Mouse (Mus musculus) liver, embryonic 13.5 days (tissue): ENCODE measurements at regions not wholly inside any gene's neighbourhood (a gene's known extent, or its start where the extent isn't known, plus 50 kb on each side); places are given as distances from the start of the nearest gene placed in this dataset.

Experiments used
- ATAC-seq: fragments of 200-750 bp; cut with Nextera tagmentation; 2 replicates; pipeline ENCODE4 v1.8.0; 2017; ENCODE audit warnings: low read depth, mild to moderate bottlenecking, moderate number of reproducible peaks, moderate library complexity
- DNase-seq: peaks from one replicate; pipeline ENCODE4 v3.0.0; 2022
- H3K27ac ChIP-seq: fragments of 300-500 bp; sonication (generic); 2 replicates; pipeline ENCODE4 v1.5.1; 2015; ENCODE audit warnings: moderate library complexity, mild to moderate bottlenecking, inconsistent platforms
- H3K27me3 ChIP-seq: fragments of 300-500 bp; sonication (generic); 2 replicates; pipeline ENCODE4 v1.6.1; 2015; ENCODE audit warnings: mild to moderate bottlenecking, inconsistent platforms
- H3K36me3 ChIP-seq: fragments of 300-500 bp; sonication (generic); 2 replicates; pipeline ENCODE4 v1.6.1; 2015; ENCODE audit warnings: mild to moderate bottlenecking, inconsistent platforms
- H3K4me1 ChIP-seq: fragments of 300-500 bp; sonication (generic); replicated peaks from 2 replicates; pipeline ENCODE4 v1.6.1; 2015; ENCODE audit warnings: inconsistent platforms
- H3K4me2 ChIP-seq: fragments of 300-500 bp; sonication (generic); 2 replicates; pipeline ENCODE4 v1.6.1; 2015; ENCODE audit warnings: inconsistent platforms, mild to moderate bottlenecking, moderate library complexity
- H3K4me3 ChIP-seq: fragments of 300-500 bp; sonication (generic); replicated peaks from 2 replicates; pipeline ENCODE4 v1.5.1; 2015; ENCODE audit warnings: mild to moderate bottlenecking, inconsistent platforms
- H3K9ac ChIP-seq: fragments of 300-500 bp; sonication (generic); 2 replicates; pipeline ENCODE4 v1.6.1; 2015; ENCODE audit warnings: mild to moderate bottlenecking, inconsistent platforms
- H3K9me3 ChIP-seq: fragments of 300-500 bp; sonication (generic); replicated peaks from 2 replicates; pipeline ENCODE4 v1.6.1; 2016; ENCODE audit warnings: inconsistent platforms
- WGBS: fragments of 180-500 bp; shearing (Covaris S2); methylation state at CpG from one replicate; pipeline ENCODE4 v1.1.7; 2015; ENCODE audit not compliant: insufficient replicate concordance; 5-methylcytosine and 5-hydroxymethylcytosine counted together

DNA sequence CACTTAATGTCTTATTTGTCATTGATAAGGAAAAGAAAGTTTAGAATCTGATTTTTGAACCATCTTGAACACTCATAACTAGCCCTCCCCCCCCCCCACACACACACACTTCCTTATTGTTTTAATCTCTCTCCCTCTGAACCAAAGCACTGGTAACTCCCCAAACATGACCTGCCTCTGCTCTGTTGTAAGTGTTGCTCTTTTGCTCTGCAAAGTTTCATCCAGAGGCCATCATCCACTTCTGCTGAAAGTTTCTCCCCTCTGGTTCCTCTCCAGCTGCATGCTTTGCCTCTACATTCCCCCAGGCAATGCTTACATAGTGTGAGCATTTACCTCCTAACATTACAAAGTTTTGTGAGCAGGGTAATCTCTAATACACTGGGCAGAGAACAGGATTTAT, 418.1 kb downstream of the Sorl1 start:
- Histone ChIP-seq H3K4me1 (no peaks in the 10 kb centered on the region), H3K4me3 (no peak overlapping the region), H3K9me3 (no peaks in the 10 kb centered on the region), H3K4me2 (no peak overlapping the region), H3K36me3 (no peaks in the 10 kb centered on the region), H3K27ac (no peak overlapping the region), H3K9ac (no peak overlapping the region), H3K27me3 (no peaks in the 10 kb centered on the region)
- DNase-seq (no peak), ATAC-seq (no peak)

DNA sequence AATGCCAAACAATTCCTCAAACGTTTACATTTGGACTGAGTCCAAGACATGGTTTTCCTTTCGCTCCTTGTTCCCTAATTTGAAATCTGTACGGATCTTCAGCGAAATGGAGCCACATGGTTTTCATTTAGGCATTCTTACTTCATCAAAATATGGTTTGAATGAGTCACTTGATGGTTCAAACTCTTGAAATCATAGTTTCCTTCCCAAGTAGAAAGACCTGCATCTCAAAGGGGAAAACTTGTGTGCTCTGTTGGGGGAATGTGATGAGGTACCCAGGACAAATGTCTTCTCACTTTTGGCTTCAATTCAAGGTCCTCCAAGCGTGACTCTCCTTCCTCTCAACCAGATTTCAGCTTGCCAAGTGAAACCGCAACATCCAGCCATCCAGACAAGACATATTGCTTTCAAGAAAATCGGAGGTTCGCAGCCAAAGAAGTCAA, 418.6 kb downstream of the Sorl1 start:
- no peak overlapping the region for H3K27ac ChIP-seq
- H3K4me1 ChIP-seq: no peaks in the 10 kb centered on the region
- DNase-seq: no peak
- H3K36me3 ChIP-seq: no peaks in the 10 kb centered on the region
- ATAC-seq: no peak
- whole genome bisulfite sequencing: 54% methylated on average over 8 of the region's 8 CpGs
- H3K4me2 ChIP-seq: no peak overlapping the region
- H3K27me3 ChIP-seq: no peaks in the 10 kb centered on the region
- no peak overlapping the region for H3K9ac ChIP-seq
- no peak overlapping the region for H3K4me3 ChIP-seq
- no peaks in the 10 kb centered on the region for H3K9me3 ChIP-seq

DNA sequence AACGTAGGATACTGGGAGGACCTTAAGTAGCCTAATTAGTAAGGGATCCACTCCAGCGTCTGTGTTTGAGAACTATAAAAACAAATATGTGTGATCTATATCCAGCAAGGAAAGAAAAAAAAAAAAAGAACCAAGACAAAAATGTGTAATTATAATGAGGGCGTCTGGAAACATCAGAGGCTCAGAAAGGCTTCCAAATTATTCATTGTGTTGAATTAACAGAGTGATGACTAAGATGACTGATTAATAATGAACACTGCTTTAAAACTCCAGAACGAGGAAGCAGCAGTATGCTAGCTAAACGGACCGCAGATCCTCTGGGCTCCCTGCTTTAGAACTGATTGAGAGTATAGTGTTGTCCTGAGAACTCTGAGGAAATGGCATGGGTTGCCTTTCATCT, 421.0 kb downstream of the Sorl1 start:
- H3K27me3 ChIP-seq: no peaks in the 10 kb centered on the region
- no peaks in the 10 kb centered on the region for H3K9me3 ChIP-seq
- H3K4me2 ChIP-seq: no peak overlapping the region
- H3K27ac ChIP-seq: no peak overlapping the region
- H3K9ac ChIP-seq: no peak overlapping the region
- DNase-seq: no peak
- ATAC-seq: no peak
- no peak overlapping the region for H3K4me3 ChIP-seq
- no peaks in the 10 kb centered on the region for H3K4me1 ChIP-seq
- no peaks in the 10 kb centered on the region for H3K36me3 ChIP-seq
- WGBS: 56% methylated on average over 6 of the region's 6 CpGs

- Histone ChIP-seq H3K4me1 (no peaks in the 10 kb centered on the region), H3K27ac (no peak overlapping the region), H3K27me3 (no peaks in the 10 kb centered on the region), H3K4me2 (no peak overlapping the region), H3K36me3 (no peaks in the 10 kb centered on the region), H3K9me3 (no peaks in the 10 kb centered on the region), H3K9ac (no peak overlapping the region), H3K4me3 (no peak overlapping the region)
- DNase-seq (no peak), ATAC-seq (no peak)
- 29% methylated on average over 6 of the region's 6 CpGs for WGBS
Measured at GRCm38 (mm10) chr9:41700683-41701082, 423.4 kb downstream of the Sorl1 start.

DNA sequence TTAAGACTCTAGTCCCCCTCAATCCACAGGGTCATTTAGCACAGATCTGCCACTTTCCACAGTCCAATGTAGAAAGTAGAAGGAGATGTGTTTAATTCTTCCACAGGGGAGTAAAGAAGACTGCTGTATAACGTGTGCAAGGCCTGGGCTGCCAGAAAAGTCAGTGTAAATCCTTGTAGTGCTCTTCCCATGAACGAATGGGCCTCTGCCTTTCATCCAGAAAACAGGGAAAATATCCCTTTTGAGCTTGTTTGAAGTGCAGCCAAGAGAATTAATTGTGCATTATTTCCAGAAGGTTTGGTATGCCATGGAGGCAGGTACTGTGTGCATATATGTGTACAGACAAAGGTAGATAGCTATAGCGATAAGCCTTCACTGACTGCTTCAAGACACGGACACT, 425.1 kb downstream of the Sorl1 start:
- H3K4me3 ChIP-seq: no peak overlapping the region
- H3K27ac ChIP-seq: no peak overlapping the region
- H3K9me3 ChIP-seq: no peaks in the 10 kb centered on the region
- H3K27me3 ChIP-seq: no peaks in the 10 kb centered on the region
- ATAC-seq (no peak), DNase-seq (no peak)
- no peaks in the 10 kb centered on the region for H3K36me3 ChIP-seq
- H3K4me2 ChIP-seq: no peak overlapping the region
- 57% methylated on average over 4 of the region's 4 CpGs for WGBS
- H3K4me1 ChIP-seq: no peaks in the 10 kb centered on the region
- H3K9ac ChIP-seq: no peak overlapping the region

DNA sequence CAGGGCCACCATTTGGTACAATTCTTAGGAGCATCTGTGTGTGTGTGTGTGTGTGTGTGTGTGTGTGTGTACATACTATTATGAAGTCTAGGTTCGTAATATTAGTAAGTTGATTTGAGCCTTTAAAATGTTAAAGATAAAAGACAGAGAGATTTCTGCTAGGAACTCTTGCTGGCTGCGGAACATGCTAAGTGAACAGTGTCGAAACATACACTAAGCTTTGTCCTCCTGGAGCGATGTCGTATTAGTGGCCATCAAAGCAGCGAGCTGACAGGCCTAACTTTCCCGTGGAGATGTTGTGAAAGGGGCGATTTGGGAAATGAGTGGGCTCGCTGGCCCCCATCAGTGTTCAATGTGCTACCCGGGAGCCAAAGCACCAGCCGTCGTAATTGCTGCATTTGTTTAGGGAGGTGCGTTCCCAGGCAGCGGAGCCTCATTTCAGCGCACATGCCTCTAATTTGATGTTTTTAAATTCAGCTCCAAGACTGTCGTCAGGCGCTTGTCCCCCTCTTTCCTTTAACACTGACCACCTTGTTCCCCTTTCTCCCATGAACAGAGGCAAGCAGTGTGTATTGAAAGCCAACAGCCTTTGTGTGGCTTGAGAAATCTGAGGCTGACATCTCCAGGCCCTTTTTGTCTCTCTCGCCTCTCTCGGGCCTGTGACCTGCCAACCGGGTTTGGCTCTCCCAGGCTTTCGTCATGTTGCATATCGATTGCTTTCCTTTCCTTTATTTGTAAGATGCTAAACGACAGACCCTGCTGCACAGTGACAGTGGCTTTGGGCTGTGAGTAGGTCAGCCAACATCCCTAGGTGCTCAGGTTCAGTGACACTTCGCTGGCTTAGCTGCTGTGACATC, 426.3 kb downstream of the Sorl1 start:
- H3K4me2 ChIP-seq: no peak overlapping the region
- H3K27ac ChIP-seq: no peak overlapping the region
- DNase-seq: no peak
- H3K27me3 ChIP-seq: no peaks in the 10 kb centered on the region
- H3K4me3 ChIP-seq: no peak overlapping the region
- ATAC-seq: no peak
- no peaks in the 10 kb centered on the region for H3K4me1 ChIP-seq
- no peaks in the 10 kb centered on the region for H3K9me3 ChIP-seq
- H3K9ac ChIP-seq: no peak overlapping the region
- WGBS: 73% methylated on average over 24 of the region's 24 CpGs
- no peaks in the 10 kb centered on the region for H3K36me3 ChIP-seq

GRCm38 (mm10) chr9:41697160-41697559, 426.9 kb downstream of the Sorl1 start:
- H3K4me3 ChIP-seq: no peak overlapping the region
- H3K4me2 ChIP-seq: no peak overlapping the region

DNA sequence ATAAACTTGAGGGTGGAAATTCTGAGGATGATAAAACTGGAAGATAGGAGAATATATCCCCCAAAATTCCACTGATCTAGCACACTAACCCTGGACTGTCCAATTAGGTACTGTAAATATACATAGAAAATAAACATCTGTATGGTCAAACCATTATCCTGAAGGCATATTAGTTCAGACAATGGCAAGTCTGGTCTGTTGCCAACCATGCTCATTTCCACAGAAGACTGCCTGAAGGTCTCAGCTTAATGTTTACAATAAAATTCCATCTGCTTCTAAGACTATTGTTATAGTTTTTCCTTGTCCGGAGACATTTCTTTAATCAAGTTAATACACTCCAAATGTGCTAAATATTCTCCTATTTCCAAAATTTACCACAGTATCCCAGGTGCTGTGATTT, 441.2 kb downstream of the Sorl1 start:
- no peak overlapping the region for H3K4me3 ChIP-seq
- DNase-seq (no peak), ATAC-seq (no peak)
- H3K4me1 ChIP-seq: no peaks in the 10 kb centered on the region
- 76% methylated on average over 1 of the region's 1 CpGs for WGBS
- no peaks in the 10 kb centered on the region for H3K27me3 ChIP-seq
- H3K4me2 ChIP-seq: no peak overlapping the region
- H3K9me3 ChIP-seq: no peaks in the 10 kb centered on the region
- no peak overlapping the region for H3K9ac ChIP-seq
- no peaks in the 10 kb centered on the region for H3K36me3 ChIP-seq
- no peak overlapping the region for H3K27ac ChIP-seq

More at GRCm38 (mm10) chr9:41697160-41697559, 426.9 kb downstream of the Sorl1 start:
- H3K9me3 ChIP-seq: no peaks in the 10 kb centered on the region
- no peaks in the 10 kb centered on the region for H3K4me1 ChIP-seq
- no peak for DNase-seq
- H3K36me3 ChIP-seq: no peaks in the 10 kb centered on the region
- no peak for ATAC-seq
- H3K27me3 ChIP-seq: no peaks in the 10 kb centered on the region
- no peak overlapping the region for H3K9ac ChIP-seq
- H3K27ac ChIP-seq: no peak overlapping the region

DNA sequence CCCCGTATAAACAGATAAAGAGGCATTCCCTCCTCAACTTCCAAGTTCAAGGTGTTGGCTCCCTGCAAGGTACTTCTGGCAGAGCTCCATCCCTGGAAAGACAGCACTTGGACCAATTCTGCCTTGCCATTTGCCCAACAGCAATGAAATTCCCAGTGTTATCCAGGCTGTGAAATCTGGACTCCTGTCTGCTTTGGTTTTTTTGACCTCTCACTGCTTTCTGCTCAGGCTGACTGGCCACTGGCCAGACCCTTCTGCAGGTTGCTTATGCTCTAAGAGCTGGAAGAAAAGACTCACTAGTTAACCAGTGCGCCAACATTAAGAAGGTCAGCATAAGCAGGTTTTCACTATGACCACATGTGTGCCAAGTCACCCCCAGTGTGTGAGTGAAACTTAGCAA, 448.4 kb downstream of the Sorl1 start:
- no peak for DNase-seq
- Histone ChIP-seq H3K27ac (no peak overlapping the region), H3K36me3 (no peaks in the 10 kb centered on the region), H3K9ac (no peak overlapping the region), H3K27me3 (no peaks in the 10 kb centered on the region), H3K4me2 (no peak overlapping the region), H3K9me3 (no peaks in the 10 kb centered on the region), H3K4me1 (no peaks in the 10 kb centered on the region), H3K4me3 (no peak overlapping the region)
- ATAC-seq: no peak
- WGBS: 63% methylated on average over 2 of the region's 2 CpGs

DNA sequence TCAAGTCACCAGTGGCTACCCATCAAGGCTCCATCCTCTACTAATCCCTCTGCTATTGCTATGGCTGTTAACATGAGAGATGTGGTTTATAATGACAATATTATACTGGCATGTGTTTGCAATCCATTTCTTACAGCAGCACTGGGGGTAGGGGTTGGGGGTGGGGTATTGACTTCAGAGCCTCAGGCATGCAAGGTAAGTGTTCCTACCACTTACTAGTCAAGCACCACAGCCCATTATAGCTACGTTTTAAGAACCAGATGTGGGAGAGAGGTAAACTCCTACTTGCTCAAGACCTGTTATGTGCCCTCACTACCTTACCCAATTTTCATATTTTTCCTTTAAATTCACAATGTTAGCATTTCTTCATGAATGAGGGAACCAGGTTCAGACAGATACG, 451.1 kb downstream of the Sorl1 start:
- Histone ChIP-seq H3K36me3 (no peaks in the 10 kb centered on the region), H3K4me1 (no peaks in the 10 kb centered on the region), H3K4me2 (no peak overlapping the region), H3K27ac (no peak overlapping the region), H3K27me3 (no peaks in the 10 kb centered on the region), H3K4me3 (no peak overlapping the region), H3K9me3 (no peaks in the 10 kb centered on the region), H3K9ac (no peak overlapping the region)
- WGBS: 32% methylated on average over 2 of the region's 2 CpGs
- no peak for DNase-seq
- no peak for ATAC-seq

- WGBS: 64% methylated on average over 1 of the region's 1 CpGs
- no peak overlapping the region for H3K9ac ChIP-seq
Measured at GRCm38 (mm10) chr9:41668741-41669140, 455.4 kb downstream of the Sorl1 start.

DNA sequence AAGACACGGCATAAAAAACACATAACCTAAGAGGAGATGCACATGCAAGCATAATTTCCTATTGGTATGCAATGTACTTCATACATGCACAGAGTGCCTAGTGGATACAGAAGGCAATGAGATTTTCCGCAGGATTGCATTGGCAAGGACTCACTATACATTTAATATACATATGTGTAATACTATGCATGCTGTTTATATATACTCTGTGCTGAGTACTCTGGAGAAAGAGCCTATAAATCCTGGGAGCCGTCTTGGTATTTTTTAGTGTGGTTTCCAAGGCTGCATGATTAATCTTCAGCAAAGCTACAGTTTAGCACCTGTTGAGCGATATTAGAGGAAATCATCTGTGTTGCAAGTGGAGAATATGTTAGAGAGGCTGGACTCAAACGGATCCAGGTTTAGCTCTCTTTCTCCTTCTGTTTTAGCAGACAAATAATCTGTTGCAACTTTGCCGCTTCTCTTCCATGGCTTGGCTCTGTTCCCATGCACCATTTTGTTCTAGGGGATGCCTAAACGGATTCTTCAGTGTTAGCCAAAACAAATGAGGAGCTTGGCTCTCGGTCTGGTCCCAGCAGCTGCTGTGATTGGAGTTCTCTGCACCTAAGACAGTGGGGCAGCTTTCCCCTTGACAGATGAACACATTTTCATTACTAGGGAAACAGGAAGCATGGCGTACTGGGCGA, 459.0 kb downstream of the Sorl1 start:
- H3K27me3 ChIP-seq: no peaks in the 10 kb centered on the region
- ATAC-seq (no peak), DNase-seq (no peak)
- H3K4me1 ChIP-seq: no peaks in the 10 kb centered on the region
- H3K9ac ChIP-seq: no peak overlapping the region
- no peaks in the 10 kb centered on the region for H3K36me3 ChIP-seq
- 74% methylated on average over 10 of the region's 10 CpGs for WGBS
- H3K4me2 ChIP-seq: no peak overlapping the region
- H3K4me3 ChIP-seq: no peak overlapping the region
- no peak overlapping the region for H3K27ac ChIP-seq
- H3K9me3 ChIP-seq: no peaks in the 10 kb centered on the region

More at GRCm38 (mm10) chr9:41668741-41669140, 455.4 kb downstream of the Sorl1 start:
- ATAC-seq: no peak
- no peak overlapping the region for H3K4me2 ChIP-seq
- no peaks in the 10 kb centered on the region for H3K36me3 ChIP-seq
- no peak for DNase-seq
- no peak overlapping the region for H3K27ac ChIP-seq
- no peaks in the 10 kb centered on the region for H3K4me1 ChIP-seq
- H3K9me3 ChIP-seq: no peaks in the 10 kb centered on the region
- no peaks in the 10 kb centered on the region for H3K27me3 ChIP-seq
- no peak overlapping the region for H3K4me3 ChIP-seq
